Mouse (Mus musculus): ENCODE data around the gene Gm17482. TPM values are rescaled to one million over a fixed set of nuclear protein-coding genes. Genes with fewer than 3 reads are reported as not detected.
"Not testable (repeated sequence)": the region's sequence is repeated elsewhere in the genome, so short reads cannot be mapped to it uniquely, and the experiment has no call there.

The Gm17482 gene
- not detected for total RNA-seq (2021)
- long read RNA-seq, experiment 1, partial matches to known transcripts: 0 of 3 reads
- long read RNA-seq, experiment 1, other reads (novel, unspliced or antisense): 3 of 3 reads
- long read RNA-seq, experiment 2, partial matches to known transcripts: 0 of 4 reads
- long read RNA-seq, experiment 2, other reads (novel, unspliced or antisense): 4 of 4 reads

- intact Hi-C loops (cut with DNase I): loop anchor here (1.0 kb wide), 1 partner anchor 311 kb away; no protein-coding TSS in a partner anchor
Measured at GRCm38 (mm10) chr6:115227043-115227442, at the start of gene Gm17482. Gene Gm17482 (plus strand): TSS chr6:115227343.

GRCm38 (mm10) chr6:115178826-115179225, 48.3 kb upstream of the Gm17482 start:
- peak; percentile 57 to 73 for DNase-seq
- intact Hi-C loops (cut with DNase I): loop anchor here (10.0 kb wide), 1 partner anchor 186 kb away; the partner anchor contains the start of gene Pparg

More at GRCm38 (mm10) chr6:115227043-115227442, at the start of gene Gm17482:
- DNase-seq: no peak

GRCm38 (mm10) chr6:115181094-115181493, 46.0 kb upstream of the Gm17482 start:
- intact Hi-C loops (cut with DNase I): no loop called here

GRCm38 (mm10) chr6:115191111-115191510, 36.0 kb upstream of the Gm17482 start:
- intact Hi-C loops (cut with DNase I): no loop called here
- no peak for DNase-seq

More at GRCm38 (mm10) chr6:115181094-115181493, 46.0 kb upstream of the Gm17482 start:
- no peak for DNase-seq

GRCm38 (mm10) chr6:115200753-115201152, 26.4 kb upstream of the Gm17482 start:
- intact Hi-C loops (cut with DNase I): no loop called here
- no peak for DNase-seq

DNA sequence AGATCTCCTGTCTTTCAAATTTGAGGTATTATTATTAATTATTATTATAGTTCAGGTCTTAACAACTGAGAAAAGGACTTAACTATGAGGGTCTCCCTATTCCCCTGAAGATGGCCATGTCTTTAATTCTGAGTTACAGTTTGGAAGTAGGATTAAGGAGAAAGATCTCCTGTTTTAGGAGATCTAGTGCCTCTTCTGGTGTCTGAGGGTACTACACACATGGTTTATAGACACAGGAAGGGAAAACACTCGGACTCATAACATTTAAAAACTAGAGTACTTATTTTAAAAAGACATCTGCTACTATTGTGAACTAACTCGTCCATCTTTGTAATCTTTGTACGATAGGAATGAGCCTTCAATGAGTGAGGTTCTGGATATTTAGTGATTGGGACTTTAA, 24.1 kb upstream of the Gm17482 start:
- intact Hi-C loops (cut with DNase I): no loop called here
- DNase-seq: no peak

GRCm38 (mm10) chr6:115210187-115210586, 17.0 kb upstream of the Gm17482 start:
- intact Hi-C loops (cut with DNase I): no loop called here
- DNase-seq: no peak

- intact Hi-C loops (cut with DNase I): no loop called here
- no peak for DNase-seq
Measured at GRCm38 (mm10) chr6:115210820-115211219, 16.3 kb upstream of the Gm17482 start.

DNA sequence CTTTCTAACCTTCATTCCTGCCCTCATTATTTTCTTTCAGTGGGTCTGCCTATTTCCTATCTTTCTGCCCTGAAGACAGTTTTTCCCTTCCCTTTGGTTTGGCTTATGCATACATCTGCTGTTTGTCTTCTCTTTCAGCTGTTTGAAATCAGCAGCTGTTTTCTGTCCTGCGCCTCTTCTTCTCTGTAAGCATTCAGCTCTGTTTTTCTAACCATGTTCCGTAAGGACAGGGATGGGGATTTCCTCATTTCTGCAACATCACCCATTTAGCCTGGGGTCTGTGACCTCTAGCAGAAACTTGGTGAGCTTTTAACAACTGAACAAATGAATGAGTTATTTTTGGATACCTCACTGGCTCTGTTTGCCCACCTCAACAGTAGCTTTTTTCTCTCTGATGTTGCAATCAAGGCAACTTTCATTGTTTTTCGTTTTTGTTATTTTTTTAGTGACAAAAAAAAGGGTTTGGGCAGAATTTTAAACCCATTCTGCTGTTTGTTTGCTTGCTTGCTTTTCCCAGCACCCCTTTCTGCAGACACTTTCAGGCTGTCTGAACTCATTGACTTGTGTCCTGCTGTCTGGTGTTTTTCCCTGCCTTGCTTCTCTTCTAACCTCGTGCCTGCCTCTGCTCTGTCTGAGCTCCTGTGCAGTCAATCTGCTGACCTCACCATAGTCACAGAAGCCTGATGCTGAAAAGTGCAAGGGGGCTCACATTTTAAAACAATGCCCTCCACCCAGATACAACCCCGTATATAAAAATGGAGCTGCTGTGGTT, 14.8 kb upstream of the Gm17482 start:
- DNase-seq: no peak
- intact Hi-C loops (cut with DNase I): no loop called here

- intact Hi-C loops (cut with DNase I): no loop called here
- no peak for DNase-seq
Measured at GRCm38 (mm10) chr6:115213129-115213528, 14.0 kb upstream of the Gm17482 start.

DNA sequence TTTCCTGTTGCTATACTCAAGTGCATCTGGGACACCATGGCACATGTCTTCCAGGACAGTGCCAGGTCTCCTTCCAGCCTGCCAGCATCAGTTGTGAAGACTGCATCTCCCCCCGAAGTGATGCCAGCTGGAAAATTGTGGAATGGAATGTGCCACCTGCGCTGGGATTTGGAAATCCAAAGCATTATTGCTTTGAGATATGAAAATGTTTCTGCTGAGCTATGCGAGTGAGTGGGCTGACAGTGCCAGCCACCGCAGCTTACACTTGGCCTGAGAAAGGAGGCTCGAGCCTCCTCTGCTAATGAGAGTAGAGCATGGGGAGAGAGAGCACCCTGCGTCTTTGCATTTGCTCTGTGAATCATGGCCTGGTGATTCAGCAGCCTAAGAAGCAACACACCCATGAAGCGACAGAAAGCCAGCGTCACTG, 5.9 kb upstream of the Gm17482 start:
- intact Hi-C loops (cut with DNase I): no loop called here
- no peak for DNase-seq

DNA sequence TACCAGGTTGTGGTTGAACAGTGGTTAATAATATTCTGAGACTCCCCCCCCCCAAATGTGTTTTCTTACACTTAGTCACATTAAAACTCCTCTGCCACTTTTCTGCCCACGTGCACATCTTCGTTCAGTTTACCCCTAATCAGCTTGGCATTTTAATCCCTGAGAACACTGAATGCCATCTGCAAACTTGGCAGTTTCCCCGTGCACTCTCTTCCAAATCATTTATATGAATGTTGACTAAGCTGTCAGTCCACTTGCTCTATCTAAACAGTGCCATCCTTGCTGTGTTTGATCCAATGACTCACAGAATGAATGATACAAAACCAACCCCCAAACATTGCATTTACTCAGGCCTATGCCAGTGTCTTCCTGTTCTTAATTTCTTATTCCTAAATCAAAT, 1.6 kb upstream of the Gm17482 start:
- intact Hi-C loops (cut with DNase I): loop anchor here (1.0 to 2.0 kb wide), 2 partner anchors 41 to 51 kb away; no protein-coding TSS in a partner anchor
- no peak for DNase-seq

- intact Hi-C loops (cut with DNase I): loop anchor here (1.0 kb wide), 1 partner anchor 311 kb away; no protein-coding TSS in a partner anchor
Measured at GRCm38 (mm10) chr6:115227529-115227928, 386 bp downstream of the Gm17482 start.

GRCm38 (mm10) chr6:115230557-115230956, 3.4 kb downstream of the Gm17482 start:
- intact Hi-C loops (cut with DNase I): loop anchor here (5.0 kb wide), 2 partner anchors 117 to 132 kb away; partner anchors contain the start of gene Pparg
- DNase-seq: no peak

More at GRCm38 (mm10) chr6:115227529-115227928, 386 bp downstream of the Gm17482 start:
- peak; percentile 80 to 81 for DNase-seq

GRCm38 (mm10) chr6:115231836-115232235, 4.7 kb downstream of the Gm17482 start:
- intact Hi-C loops (cut with DNase I): loop anchor here (1.0 to 5.0 kb wide), 3 partner anchors 115 to 305 kb away; partner anchors contain the start of gene Pparg
- DNase-seq: no peak

DNA sequence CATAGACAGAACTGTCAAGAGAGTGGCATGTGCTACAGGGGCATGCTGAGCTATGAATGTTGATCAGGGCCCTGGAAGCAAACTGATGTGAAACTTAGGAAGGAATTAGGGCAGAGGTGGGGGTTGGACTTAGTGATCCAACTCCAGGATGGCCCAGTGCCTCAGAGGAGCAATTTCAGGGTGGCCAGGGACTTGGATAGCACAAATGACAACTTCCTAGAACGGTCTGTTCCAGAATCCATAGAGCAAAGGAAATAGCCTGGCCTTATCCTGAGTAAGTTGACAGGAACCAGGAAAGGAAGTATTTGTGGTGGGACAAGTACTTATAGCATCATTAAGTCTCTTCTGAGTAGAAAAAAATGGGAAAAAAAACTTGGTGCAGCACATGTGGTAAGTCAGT, 5.4 kb downstream of the Gm17482 start:
- intact Hi-C loops (cut with DNase I): loop anchor here (5.0 kb wide), 2 partner anchors 115 to 130 kb away; partner anchors contain the start of gene Pparg
- peak in 1 of 2 experiments; percentile 30 for DNase-seq

GRCm38 (mm10) chr6:115238031-115239027, 11.2 kb downstream of the Gm17482 start:
- peak; percentile 27 to 49 for DNase-seq
- intact Hi-C loops (cut with DNase I): no loop called here

- intact Hi-C loops (cut with DNase I): no loop called here
- no peak for DNase-seq
Measured at GRCm38 (mm10) chr6:115239335-115239734, 12.2 kb downstream of the Gm17482 start.

DNA sequence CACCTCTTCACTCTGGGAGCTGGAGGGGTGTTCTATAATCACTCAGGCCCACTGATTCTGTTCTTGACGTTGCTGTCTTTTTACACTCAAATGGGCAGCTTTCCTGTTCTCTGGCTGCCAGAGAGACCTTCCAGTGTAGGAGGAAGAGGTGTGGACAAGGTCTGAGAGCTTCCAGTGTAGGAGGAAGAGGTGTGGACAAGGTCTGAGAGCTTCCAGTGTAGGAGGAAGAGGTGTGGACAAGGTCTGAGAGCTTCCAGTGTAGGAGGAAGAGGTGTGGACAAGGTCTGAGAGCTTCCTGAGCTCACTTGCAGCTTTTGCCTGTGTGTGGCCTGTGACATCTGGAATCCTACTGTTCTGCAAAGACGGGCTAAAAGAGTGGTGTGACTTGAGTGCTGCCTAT, 13.3 kb downstream of the Gm17482 start:
- DNase-seq; intact Hi-C loops (cut with DNase I): not testable (repeated sequence)

DNA sequence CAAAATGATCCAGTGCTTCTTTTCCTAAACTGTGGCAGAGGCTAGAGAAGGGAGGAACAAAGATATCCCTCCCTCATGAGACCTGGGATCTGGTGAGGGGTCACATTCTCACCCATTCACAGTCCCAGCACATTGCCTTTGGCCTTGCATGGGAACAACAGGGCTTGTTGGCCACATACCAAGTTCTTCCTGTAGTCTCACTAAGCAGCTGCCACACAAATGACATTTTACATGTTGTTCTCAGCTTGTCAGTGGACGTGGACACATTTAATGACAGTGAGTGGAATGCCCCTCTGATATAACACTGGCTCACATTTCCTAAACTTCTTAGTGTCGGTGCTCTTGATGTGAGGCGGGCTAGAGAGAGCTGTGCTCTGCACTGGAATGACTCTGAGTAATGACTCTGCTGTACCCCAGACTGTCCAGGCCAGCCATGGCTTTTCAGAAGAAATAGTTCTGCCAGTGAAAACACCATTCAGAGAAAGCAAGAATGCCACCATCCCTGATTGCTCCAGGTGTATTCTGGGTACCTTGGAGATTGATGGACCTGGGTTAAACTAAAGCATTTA, 14.1 kb downstream of the Gm17482 start:
- no peak for DNase-seq

More for the DNA sequence above, 14.1 kb downstream of the Gm17482 start:
- intact Hi-C loops (cut with DNase I): no loop called here
